Mouse (Mus musculus): ENCODE data around the gene Khnyn. TPM values are rescaled to one million over a fixed set of nuclear protein-coding genes. Genes with fewer than 3 reads are reported as not detected.

Gene Khnyn
- polyA plus RNA-seq, 1 experiment from 2014 or later: 7.8 TPM

- no peak for ATAC-seq (ENCODE audit: low FRiP score)
- Histone ChIP-seq H3K9ac (ENCODE audit: low read depth, low read length) (no peak overlapping the region), H3K4me2 (replicated peaks; ENCODE audit: low read depth, low read length) (no peak overlapping the region)
These were observed 16.3 kb upstream of the Khnyn start for GRCm38 (mm10) chr14:55868230-55869026.

GRCm38 (mm10) chr14:55869538-55869937 is 15.2 kb upstream of the Khnyn start:
- Histone ChIP-seq H3K27me3 (ENCODE audit: control insufficient read depth, insufficient read depth, low read length) (no peaks in the 10 kb centered on the region), H3K4me2 (replicated peaks; ENCODE audit: low read depth, low read length) (no peak overlapping the region), H3K9me3 (ENCODE audit: control insufficient read depth, low read length) (no peaks in the 10 kb centered on the region), H3K36me3 (ENCODE audit: control insufficient read depth, insufficient read depth, low read length) (peaks cover 16% of the 10 kb centered on the region), H3K27ac (ENCODE audit: low read depth, low read length) (no peak overlapping the region), H3K4me1 (replicated peaks; ENCODE audit: control insufficient read depth, insufficient read depth, low read length) (no peaks in the 10 kb centered on the region; the same call in 1 of the 2 replicates), H3K9ac (ENCODE audit: low read depth, low read length) (no peak overlapping the region), H3K4me3 (ENCODE audit: low read depth, low read length) (no peak overlapping the region)
- ATAC-seq (ENCODE audit: low FRiP score) (no peak), DNase-seq (ENCODE audit: low spot score) (no peak)
- 94% methylated on average over 6 of the region's 6 CpGs for WGBS

More at GRCm38 (mm10) chr14:55868230-55869026, 16.3 kb upstream of the Khnyn start:
- 85% methylated on average over 14 of the region's 14 CpGs for WGBS
- Histone ChIP-seq H3K9me3 (ENCODE audit: control insufficient read depth, low read length) (no peaks in the 10 kb centered on the region), H3K27me3 (ENCODE audit: control insufficient read depth, insufficient read depth, low read length) (no peaks in the 10 kb centered on the region), H3K4me1 (replicated peaks; ENCODE audit: control insufficient read depth, insufficient read depth, low read length) (no peaks in the 10 kb centered on the region; the same call in 1 of the 2 replicates), H3K4me3 (ENCODE audit: low read depth, low read length) (no peak overlapping the region), H3K36me3 (ENCODE audit: control insufficient read depth, insufficient read depth, low read length) (peaks cover 18% of the 10 kb centered on the region), H3K27ac (ENCODE audit: low read depth, low read length) (no peak overlapping the region)
- DNase-seq (ENCODE audit: low spot score): no peak

GRCm38 (mm10) chr14:55872039-55872438 is 12.7 kb upstream of the Khnyn start:
- H3K9me3 ChIP-seq (ENCODE audit: control insufficient read depth, low read length): no peaks in the 10 kb centered on the region
- H3K27ac ChIP-seq (ENCODE audit: low read depth, low read length): no peak overlapping the region
- ATAC-seq (ENCODE audit: low FRiP score): no peak
- no peaks in the 10 kb centered on the region for H3K27me3 ChIP-seq (ENCODE audit: control insufficient read depth, insufficient read depth, low read length)
- no peak overlapping the region for H3K4me3 ChIP-seq (ENCODE audit: low read depth, low read length)
- no peak for DNase-seq (ENCODE audit: low spot score)
- 87% methylated on average over 12 of the region's 12 CpGs for WGBS
- peaks cover 13% of the 10 kb centered on the region for H3K36me3 ChIP-seq (ENCODE audit: control insufficient read depth, insufficient read depth, low read length)
- no peak overlapping the region for H3K4me2 ChIP-seq (replicated peaks; ENCODE audit: low read depth, low read length)
- H3K4me1 ChIP-seq (replicated peaks; ENCODE audit: control insufficient read depth, insufficient read depth, low read length): no peaks in the 10 kb centered on the region; the same call in 1 of the 2 replicates
- no peak overlapping the region for H3K9ac ChIP-seq (ENCODE audit: low read depth, low read length)

- ATAC-seq (ENCODE audit: low FRiP score) (no peak), DNase-seq (ENCODE audit: low spot score) (no peak)
- Histone ChIP-seq H3K9me3 (ENCODE audit: control insufficient read depth, low read length) (no peaks in the 10 kb centered on the region), H3K27me3 (ENCODE audit: control insufficient read depth, insufficient read depth, low read length) (no peaks in the 10 kb centered on the region), H3K4me3 (ENCODE audit: low read depth, low read length) (no peak overlapping the region), H3K36me3 (ENCODE audit: control insufficient read depth, insufficient read depth, low read length) (peaks cover 13% of the 10 kb centered on the region), H3K27ac (ENCODE audit: low read depth, low read length) (no peak overlapping the region), H3K9ac (ENCODE audit: low read depth, low read length) (no peak overlapping the region), H3K4me2 (replicated peaks; ENCODE audit: low read depth, low read length) (no peak overlapping the region), H3K4me1 (replicated peaks; ENCODE audit: control insufficient read depth, insufficient read depth, low read length) (no peaks in the 10 kb centered on the region; the same call in 1 of the 2 replicates)
- 92% methylated on average over 16 of the region's 17 CpGs for WGBS
These were observed 12.2 kb upstream of the Khnyn start for GRCm38 (mm10) chr14:55872551-55872950.

- Histone ChIP-seq H3K27me3 (ENCODE audit: control insufficient read depth, insufficient read depth, low read length) (no peaks in the 10 kb centered on the region), H3K4me3 (ENCODE audit: low read depth, low read length) (no peak overlapping the region), H3K4me2 (replicated peaks; ENCODE audit: low read depth, low read length) (no peak overlapping the region), H3K4me1 (replicated peaks; ENCODE audit: control insufficient read depth, insufficient read depth, low read length) (no peaks in the 10 kb centered on the region; the same call in 1 of the 2 replicates), H3K27ac (ENCODE audit: low read depth, low read length) (no peak overlapping the region), H3K36me3 (ENCODE audit: control insufficient read depth, insufficient read depth, low read length) (peaks cover 12% of the 10 kb centered on the region), H3K9ac (ENCODE audit: low read depth, low read length) (peak overlapping the region; percentile 36; the same call in 1 of the 2 replicates), H3K9me3 (ENCODE audit: control insufficient read depth, low read length) (no peaks in the 10 kb centered on the region)
- ATAC-seq (ENCODE audit: low FRiP score) (peak; percentile 28; the same call in 1 of the 2 replicates), DNase-seq (ENCODE audit: low spot score) (no peak)
- WGBS: 85% methylated on average over 8 of the region's 8 CpGs
These were observed 11.5 kb upstream of the Khnyn start for GRCm38 (mm10) chr14:55873242-55873713.

- Histone ChIP-seq H3K27ac (ENCODE audit: low read depth, low read length) (no peak overlapping the region), H3K9ac (ENCODE audit: low read depth, low read length) (peak overlapping the region; percentile 36; the same call in 1 of the 2 replicates), H3K4me1 (replicated peaks; ENCODE audit: control insufficient read depth, insufficient read depth, low read length) (no peaks in the 10 kb centered on the region; the same call in 1 of the 2 replicates), H3K4me3 (ENCODE audit: low read depth, low read length) (no peak overlapping the region), H3K9me3 (ENCODE audit: control insufficient read depth, low read length) (no peaks in the 10 kb centered on the region), H3K36me3 (ENCODE audit: control insufficient read depth, insufficient read depth, low read length) (peaks cover 10% of the 10 kb centered on the region), H3K4me2 (replicated peaks; ENCODE audit: low read depth, low read length) (peak overlapping the region; percentile 31; the same call in 1 of the 2 replicates), H3K27me3 (ENCODE audit: control insufficient read depth, insufficient read depth, low read length) (no peaks in the 10 kb centered on the region)
- peak; percentile 69 for ATAC-seq (ENCODE audit: low FRiP score)
- peak; percentile 92 for DNase-seq (ENCODE audit: low spot score)
- 14% methylated on average over 30 of the region's 30 CpGs for WGBS
These were observed 10.7 kb upstream of the Khnyn start for GRCm38 (mm10) chr14:55873714-55874683.

- ATAC-seq (ENCODE audit: low FRiP score): no peak
- H3K4me2 ChIP-seq (replicated peaks; ENCODE audit: low read depth, low read length): no peak overlapping the region
These were observed 7.1 kb upstream of the Khnyn start for GRCm38 (mm10) chr14:55877469-55878315.

More at GRCm38 (mm10) chr14:55877469-55878315, 7.1 kb upstream of the Khnyn start:
- H3K36me3 ChIP-seq (ENCODE audit: control insufficient read depth, insufficient read depth, low read length): no peaks in the 10 kb centered on the region
- H3K27me3 ChIP-seq (ENCODE audit: control insufficient read depth, insufficient read depth, low read length): no peaks in the 10 kb centered on the region
- WGBS: 35% methylated on average over 14 of the region's 14 CpGs
- DNase-seq (ENCODE audit: low spot score): no peak
- no peaks in the 10 kb centered on the region; the same call in 1 of the 2 replicates for H3K4me1 ChIP-seq (replicated peaks; ENCODE audit: control insufficient read depth, insufficient read depth, low read length)
- H3K9me3 ChIP-seq (ENCODE audit: control insufficient read depth, low read length): no peaks in the 10 kb centered on the region
- H3K9ac ChIP-seq (ENCODE audit: low read depth, low read length): no peak overlapping the region
- H3K4me3 ChIP-seq (ENCODE audit: low read depth, low read length): no peak overlapping the region
- H3K27ac ChIP-seq (ENCODE audit: low read depth, low read length): no peak overlapping the region

Measured in hindbrain, embryonic 11.5 days (tissue).